Mouse (Mus musculus): ENCODE measurements around the gene Tk1.

DNA sequence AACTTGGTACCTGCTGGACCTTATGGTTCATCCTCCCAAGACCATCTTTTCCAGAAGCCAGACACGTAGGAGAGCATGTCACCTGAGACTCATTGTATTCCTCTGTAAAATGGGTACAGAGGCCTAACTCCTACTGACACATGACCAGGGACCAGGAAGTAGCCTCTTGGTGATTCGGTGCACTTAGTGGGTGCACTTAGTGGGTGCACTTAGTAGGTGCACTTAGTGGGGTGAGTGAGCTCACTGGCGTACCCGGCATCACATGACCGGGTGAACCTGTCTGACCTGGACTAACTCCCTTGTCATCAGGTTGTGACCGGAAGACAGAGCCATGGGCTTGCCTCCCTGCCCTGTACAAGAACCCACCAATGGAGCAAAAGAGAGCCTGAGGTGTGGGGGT, 19.1 kb downstream of the Tk1 start:
- no peak for TF ChIP-seq CEBPB (IDR thresholded peaks at IDR 0.05; ENCODE audit: low read depth)
- TF ChIP-seq CTCF (IDR thresholded peaks at IDR 0.05; ENCODE audit: control insufficient read depth, insufficient read depth, insufficient read length) = no peak
- no peak for TF ChIP-seq MAX (IDR thresholded peaks at IDR 0.05)
- no peak for TF ChIP-seq USF1 (IDR thresholded peaks at IDR 0.05; ENCODE audit: low read depth)
- TF ChIP-seq MYOG (IDR thresholded peaks at IDR 0.05; ENCODE audit: control insufficient read depth, extremely low read depth, insufficient read length) = no peak
